29 mouse cellular contexts compared by ENCODE assay signal in genomic region chr5:136914183-136914582, GRCm38 (mm10). TPM values are rescaled to one million over a fixed set of nuclear protein-coding genes. Genes with fewer than 3 reads are reported as not detected.
"Had no signal": no experiment of that assay in that cellular context is flagged by ENCODE, and none has a peak within 500 bp of the region (broad histone marks: within the 10 kb centered on the region; RNA-seq: fewer than 3 reads in every experiment).

No protein-coding gene starts in this region.

- H3K4me3 ChIP-seq: embryonic facial prominence, embryonic 10.5 days; embryonic facial prominence, embryonic 12.5 days; embryonic facial prominence, embryonic 13.5 days; embryonic facial prominence, embryonic 15.5 days; erythroblast, embryonic 14.5 days; forebrain, embryonic 10.5 days; forebrain, embryonic 12.5 days; forebrain, embryonic 13.5 days; forebrain, embryonic 15.5 days; gastrocnemius, adult 2 months; heart, adult 2 months had no signal

- H3K4me2 ChIP-seq: embryonic facial prominence, embryonic 12.5 days; embryonic facial prominence, embryonic 13.5 days; embryonic facial prominence, embryonic 15.5 days; forebrain, embryonic 12.5 days; forebrain, embryonic 13.5 days; forebrain, embryonic 15.5 days had no signal

- ATAC-seq: forebrain, embryonic 13.5 days; forebrain, embryonic 14.5 days; forebrain, embryonic 15.5 days; forebrain, embryonic 16.5 days; forebrain, postnatal 0 days had no signal

- H3K27me3 ChIP-seq: embryonic facial prominence, embryonic 12.5 days; embryonic facial prominence, embryonic 13.5 days; embryonic facial prominence, embryonic 15.5 days; forebrain, embryonic 12.5 days; forebrain, embryonic 13.5 days; forebrain, embryonic 15.5 days had no signal

- DNase-seq: cerebellum, adult 2 months; cerebellum, adult 8-10 months; cerebellum, adult 9-10 months; cerebellum, adult 9-11 months; cerebellum, postnatal 10 days; cerebellum, postnatal 14 days; cerebellum, postnatal 25 days; cerebellum, postnatal 36 days; embryo, embryonic 11 days; forebrain, postnatal 0 days; gastrocnemius, adult 2 months; gastrocnemius, postnatal 10 days; gastrocnemius, postnatal 14 days; gastrocnemius, postnatal 25 days; gastrocnemius, postnatal 36 days; heart, adult 18-20 months; heart, adult 2 months had no signal

- H3K9ac ChIP-seq: embryonic facial prominence, embryonic 12.5 days; embryonic facial prominence, embryonic 13.5 days; embryonic facial prominence, embryonic 15.5 days; forebrain, embryonic 12.5 days; forebrain, embryonic 13.5 days; forebrain, embryonic 15.5 days; forebrain, postnatal 0 days had no signal

- H3K27ac ChIP-seq: embryonic facial prominence, embryonic 10.5 days; embryonic facial prominence, embryonic 12.5 days; embryonic facial prominence, embryonic 13.5 days; embryonic facial prominence, embryonic 15.5 days; forebrain, embryonic 10.5 days; forebrain, embryonic 12.5 days; forebrain, embryonic 13.5 days; forebrain, embryonic 15.5 days; gastrocnemius, adult 2 months; heart, adult 2 months had no signal

- H3K9me3 ChIP-seq: embryonic facial prominence, embryonic 12.5 days; embryonic facial prominence, embryonic 13.5 days; embryonic facial prominence, embryonic 15.5 days; forebrain, embryonic 10.5 days; forebrain, embryonic 12.5 days; forebrain, embryonic 13.5 days; forebrain, embryonic 15.5 days had no signal

RNA-seq across cellular contexts. Expression of gene Cldn15, which starts 52.2 kb away (rescaled TPM):
- polyA plus RNA-seq: forebrain, embryonic 11.5 days; forebrain, embryonic 14.5 days had no signal
